Mouse (Mus musculus) macrophage (primary cell): ENCODE measurements around the gene Cfap77. TPM values are rescaled to one million over a fixed set of nuclear protein-coding genes. Genes with fewer than 3 reads are reported as not detected.

Source experiments
- H3K27ac ChIP-seq: fragments of 350-480 bp; formaldehyde crosslinking; 2 replicates; pipeline ENCODE4 v1.9.0; 2021
- H3K36me3 ChIP-seq: fragments of 350-480 bp; formaldehyde crosslinking; 2 replicates; pipeline ENCODE4 v1.9.0; 2021; ENCODE audit errors: inconsistent target
- H3K4me3 ChIP-seq: fragments of 350-480 bp; formaldehyde crosslinking; 2 replicates; pipeline ENCODE4 v1.9.0; 2021; ENCODE audit errors: inconsistent target
- H3K79me2 ChIP-seq: fragments of 350-480 bp; formaldehyde crosslinking; 2 replicates; pipeline ENCODE4 v1.9.0; 2021; ENCODE audit errors: inconsistent target
- WGBS: methylation state at CpG from one replicate; pipeline ENCODE4 v1.1.7; 2026; ENCODE audit warnings: inconsistent platforms; ENCODE audit not compliant: missing documents; 5-methylcytosine and 5-hydroxymethylcytosine counted together
- polyA plus RNA-seq: library from polyadenylated mRNA; stranded (reverse); fragments of 250-400 nt; gene quantifications from 3 replicates; pipeline ENCODE4 v1.2.4, GENCODE M21; 2018; ENCODE audit warnings: inconsistent platforms

Gene Cfap77
- polyA plus RNA-seq, 1 experiment from 2014 or later: not detected

- peaks cover 89% of the 10 kb centered on the region for H3K36me3 ChIP-seq
- WGBS: 96% methylated on average over 7 of the region's 7 CpGs
- H3K4me3 ChIP-seq: no peak overlapping the region
These were observed 19.8 kb upstream of the Cfap77 start for GRCm38 (mm10) chr2:29074676-29075075.

DNA sequence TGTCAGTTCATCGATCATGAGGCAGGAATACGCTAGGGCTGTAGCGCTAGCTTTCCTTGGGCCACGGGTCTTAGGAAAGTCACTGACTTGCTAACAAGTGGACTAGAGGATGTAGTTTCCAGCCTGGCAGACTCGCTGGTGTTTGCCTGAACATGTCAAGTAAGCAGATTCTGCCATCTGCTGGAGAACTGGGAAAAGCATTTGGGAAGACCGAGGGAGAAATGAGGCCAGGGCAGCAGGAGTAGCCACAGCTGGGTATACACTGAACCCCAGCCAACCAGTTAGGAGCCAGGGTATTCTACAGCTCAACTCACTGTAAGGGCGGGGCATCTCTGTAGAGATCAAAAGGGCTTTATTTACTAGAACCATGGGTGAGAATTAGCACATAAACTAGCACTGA lies 11.5 kb upstream of the Cfap77 start:
- peaks cover 54% of the 10 kb centered on the region for H3K36me3 ChIP-seq
- 93% methylated on average over 7 of the region's 7 CpGs for WGBS
- H3K79me2 ChIP-seq: peaks cover 37% of the 10 kb centered on the region

More at GRCm38 (mm10) chr2:29074676-29075075, 19.8 kb upstream of the Cfap77 start:
- H3K27ac ChIP-seq: no peak overlapping the region
- H3K79me2 ChIP-seq: no peaks in the 10 kb centered on the region

DNA sequence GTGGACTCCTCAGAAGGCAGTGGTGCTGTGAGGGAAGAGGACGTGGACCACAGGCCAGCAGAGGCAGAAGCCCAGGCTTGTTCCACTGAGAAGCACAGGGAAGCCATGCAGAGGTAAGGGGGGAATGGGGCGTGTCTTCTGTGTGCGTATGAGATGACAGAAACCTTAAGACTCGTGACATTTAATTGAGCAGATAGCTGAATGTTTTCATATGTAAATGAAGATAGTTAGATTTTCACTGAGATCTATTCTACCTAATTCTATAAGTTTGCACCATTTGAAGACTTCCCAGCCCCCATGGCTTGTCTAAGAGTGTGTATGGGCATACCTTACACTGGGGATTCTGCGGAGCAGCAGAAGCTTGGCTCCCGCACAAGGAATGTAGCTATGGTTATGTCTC lies 10.9 kb upstream of the Cfap77 start:
- H3K79me2 ChIP-seq: peaks cover 43% of the 10 kb centered on the region
- peaks cover 48% of the 10 kb centered on the region for H3K36me3 ChIP-seq
- 93% methylated on average over 6 of the region's 6 CpGs for WGBS
- H3K4me3 ChIP-seq: no peak overlapping the region
- H3K27ac ChIP-seq: no peak overlapping the region

More for the DNA sequence above, 11.5 kb upstream of the Cfap77 start:
- Histone ChIP-seq H3K27ac (no peak overlapping the region), H3K4me3 (no peak overlapping the region)

DNA sequence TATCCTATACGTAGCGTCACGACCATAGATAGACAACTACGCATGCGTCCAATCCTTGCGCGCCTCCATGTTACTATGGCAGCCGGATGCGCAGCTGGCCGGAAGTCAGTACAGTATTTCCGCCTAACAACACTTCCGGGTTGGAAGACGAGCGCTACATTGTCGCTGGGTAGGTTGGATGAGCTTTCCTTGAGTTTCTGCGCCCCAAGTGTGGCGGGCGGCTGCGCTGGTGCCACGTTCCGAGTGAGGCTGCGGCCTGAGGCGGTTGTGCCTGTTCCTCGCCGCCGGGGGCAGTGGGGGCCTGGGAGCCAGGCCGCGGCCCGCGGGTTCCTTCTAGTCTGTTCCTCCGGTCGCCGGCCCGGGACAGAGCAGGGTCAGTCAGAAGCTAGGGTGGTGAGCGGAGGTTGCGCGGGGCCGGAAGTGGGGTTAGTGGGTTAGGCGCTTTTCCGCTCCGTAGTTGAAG lies 5.3 kb upstream of the Cfap77 start, which contains the start of gene Ttf1:
Ttf1 (plus strand) TSS at position 128 of the 463 bp plus-strand sequence.
- Histone ChIP-seq H3K4me3 (peak within 1 kb of the TSS; percentile 85), H3K27ac (peak within 1 kb of the TSS; percentile 62), H3K36me3 (no peaks in the 10 kb centered on the region; the same call in 1 of the 2 replicates), H3K79me2 (peaks cover 45% of the 10 kb centered on the region)
- WGBS: under 1% methylated on average over 41 of the region's 41 CpGs

GRCm38 (mm10) chr2:29054545-29054935 lies 326 bp downstream of the Cfap77 start:
- peak overlapping the region; percentile 14 for H3K4me3 ChIP-seq
- no peaks in the 10 kb centered on the region for H3K79me2 ChIP-seq
- H3K36me3 ChIP-seq: no peaks in the 10 kb centered on the region
- no peak overlapping the region for H3K27ac ChIP-seq
- WGBS: 5% methylated on average over 30 of the region's 30 CpGs

- peak overlapping the region; percentile 14 for H3K4me3 ChIP-seq
- no peaks in the 10 kb centered on the region for H3K36me3 ChIP-seq
- no peaks in the 10 kb centered on the region for H3K79me2 ChIP-seq
- H3K27ac ChIP-seq: no peak overlapping the region
- 2% methylated on average over 20 of the region's 20 CpGs for WGBS
These were observed 893 bp downstream of the Cfap77 start for GRCm38 (mm10) chr2:29053802-29054544.

DNA sequence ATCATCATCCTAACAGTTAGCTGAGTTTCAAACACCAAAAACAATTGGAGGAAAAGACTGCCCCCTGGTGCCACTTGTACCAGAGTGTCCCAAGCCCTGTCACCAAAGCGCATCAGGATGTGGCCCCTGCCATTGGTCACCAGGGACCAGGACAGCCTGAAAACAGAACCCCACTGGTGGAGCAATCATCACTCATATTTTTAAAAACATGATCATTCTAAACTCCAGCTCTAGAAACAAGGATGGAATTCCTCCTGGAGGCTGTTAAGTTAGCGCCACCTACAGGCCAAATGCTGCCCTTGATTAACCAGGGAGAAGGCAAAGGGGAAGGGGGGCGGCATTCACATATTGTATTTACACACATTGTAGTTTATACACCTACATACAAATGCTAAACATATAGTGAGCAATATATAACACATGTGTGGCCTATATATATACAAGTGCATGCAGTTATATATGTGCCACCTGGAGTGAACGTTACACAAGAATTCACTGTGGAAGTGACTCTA lies 1.9 kb downstream of the Cfap77 start:
- 30% methylated on average over 4 of the region's 4 CpGs for WGBS
- Histone ChIP-seq H3K36me3 (no peaks in the 10 kb centered on the region), H3K79me2 (no peaks in the 10 kb centered on the region), H3K27ac (peak overlapping the region; percentile 14; the same call in 1 of the 2 replicates), H3K4me3 (no peak overlapping the region; the same call in 1 of the 2 replicates)

DNA sequence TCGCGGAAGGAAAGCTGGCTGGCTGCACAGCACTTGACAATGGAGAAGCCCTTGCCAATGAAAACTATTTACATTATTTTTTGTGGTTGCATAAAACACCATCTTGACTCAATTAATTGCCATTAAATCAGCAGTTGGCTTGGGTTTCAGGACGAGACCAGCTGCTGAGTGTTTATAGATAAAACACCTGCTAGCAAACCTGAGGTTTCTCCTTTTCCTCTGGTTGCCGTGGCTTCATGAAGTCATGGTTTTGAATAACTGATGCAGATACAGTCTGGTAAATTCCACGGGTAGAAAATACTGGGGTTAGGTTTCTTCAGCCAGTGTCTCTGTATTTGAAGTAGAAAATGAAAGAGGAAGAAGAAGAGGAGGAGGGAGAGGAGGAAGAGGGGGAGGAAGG lies 2.9 kb downstream of the Cfap77 start:
- 38% methylated on average over 5 of the region's 5 CpGs for WGBS
- Histone ChIP-seq H3K79me2 (no peaks in the 10 kb centered on the region), H3K27ac (no peak overlapping the region), H3K4me3 (no peak overlapping the region), H3K36me3 (no peaks in the 10 kb centered on the region)

- 83% methylated on average over 11 of the region's 16 CpGs for WGBS
- H3K36me3 ChIP-seq: no peaks in the 10 kb centered on the region
- H3K27ac ChIP-seq: no peak overlapping the region
- no peaks in the 10 kb centered on the region for H3K79me2 ChIP-seq
- no peak overlapping the region for H3K4me3 ChIP-seq
These were observed 8.7 kb downstream of the Cfap77 start for GRCm38 (mm10) chr2:29046151-29046550.

DNA sequence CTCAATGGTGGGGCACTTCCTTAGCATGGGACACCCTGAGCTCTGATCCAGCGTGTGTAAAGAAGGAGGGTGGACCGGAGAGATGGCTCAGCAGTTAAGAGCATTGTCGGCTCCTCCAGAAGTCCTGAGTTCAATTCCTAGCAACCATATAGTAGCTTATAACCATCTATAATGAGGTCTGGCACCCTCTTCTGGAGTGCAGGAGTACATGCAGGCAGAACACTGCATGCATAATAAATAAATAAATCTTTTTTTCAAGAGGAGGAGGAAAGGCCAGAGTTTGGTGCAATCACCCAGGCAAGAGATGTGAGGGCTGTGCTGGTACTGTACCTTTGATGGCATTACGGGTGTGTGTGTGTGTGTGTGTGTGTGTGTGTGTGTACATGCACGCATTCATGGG lies 12.7 kb downstream of the Cfap77 start:
- 96% methylated on average over 5 of the region's 5 CpGs for WGBS
- no peaks in the 10 kb centered on the region for H3K36me3 ChIP-seq
- no peak overlapping the region for H3K4me3 ChIP-seq
- H3K27ac ChIP-seq: no peak overlapping the region
- H3K79me2 ChIP-seq: no peaks in the 10 kb centered on the region

- Histone ChIP-seq H3K79me2 (no peaks in the 10 kb centered on the region), H3K4me3 (no peak overlapping the region), H3K36me3 (no peaks in the 10 kb centered on the region), H3K27ac (no peak overlapping the region)
- WGBS: 53% methylated on average over 8 of the region's 8 CpGs
These were observed 13.4 kb downstream of the Cfap77 start for GRCm38 (mm10) chr2:29041477-29041768.

GRCm38 (mm10) chr2:29040594-29041476 lies 14.0 kb downstream of the Cfap77 start:
- WGBS: 64% methylated on average over 18 of the region's 18 CpGs
- Histone ChIP-seq H3K36me3 (no peaks in the 10 kb centered on the region), H3K79me2 (no peaks in the 10 kb centered on the region), H3K4me3 (no peak overlapping the region), H3K27ac (no peak overlapping the region)

DNA sequence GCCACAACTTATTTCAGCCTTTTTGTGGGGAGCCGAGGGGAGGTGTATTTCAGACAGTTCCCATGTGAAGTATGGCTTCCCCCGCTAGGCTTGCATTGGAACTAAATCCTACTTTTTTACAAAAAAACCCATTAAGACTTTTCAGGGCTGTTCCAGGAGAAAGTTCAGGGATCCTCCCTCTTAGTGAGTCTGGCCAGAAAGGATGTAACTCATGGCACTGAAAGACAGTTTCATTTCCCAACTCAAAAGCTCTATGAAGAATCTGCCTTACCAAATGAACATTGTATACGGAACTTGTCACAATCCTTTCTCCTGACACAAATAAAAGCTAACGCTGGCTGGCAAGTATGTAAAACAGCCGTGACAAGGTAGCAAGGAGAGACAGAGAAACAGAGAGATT lies 15.1 kb downstream of the Cfap77 start:
- Histone ChIP-seq H3K79me2 (no peaks in the 10 kb centered on the region), H3K4me3 (no peak overlapping the region), H3K27ac (no peak overlapping the region), H3K36me3 (no peaks in the 10 kb centered on the region)
- WGBS: 51% methylated on average over 5 of the region's 5 CpGs

- 83% methylated on average over 8 of the region's 8 CpGs for WGBS
- no peak overlapping the region for H3K4me3 ChIP-seq
- no peaks in the 10 kb centered on the region for H3K36me3 ChIP-seq
- no peak overlapping the region for H3K27ac ChIP-seq
- no peaks in the 10 kb centered on the region for H3K79me2 ChIP-seq
These were observed 19.2 kb downstream of the Cfap77 start for GRCm38 (mm10) chr2:29035698-29036097.
